Mouse (Mus musculus) lung, adult 10 weeks (tissue): Measurements from ENCODE around the gene Vhl. TPM values are rescaled to one million over a fixed set of nuclear protein-coding genes. Genes with fewer than 3 reads are reported as not detected.

Experiments
- polyA plus RNA-seq: library from polyadenylated mRNA; stranded (reverse); fragments of 350-450 nt; fragmentation: Illumina TruSeq; extraction: RNeasy Lipid Tissue Mini Kit (QIAGEN cat#74804); gene quantifications from one replicate; pipeline ENCODE4 v1.2.3, GENCODE M21; 2014; ENCODE audit warnings: low read depth, low replicate concordance; ENCODE audit not compliant: insufficient read depth

Gene Vhl
- polyA plus RNA-seq = 16.4 TPM

DNA sequence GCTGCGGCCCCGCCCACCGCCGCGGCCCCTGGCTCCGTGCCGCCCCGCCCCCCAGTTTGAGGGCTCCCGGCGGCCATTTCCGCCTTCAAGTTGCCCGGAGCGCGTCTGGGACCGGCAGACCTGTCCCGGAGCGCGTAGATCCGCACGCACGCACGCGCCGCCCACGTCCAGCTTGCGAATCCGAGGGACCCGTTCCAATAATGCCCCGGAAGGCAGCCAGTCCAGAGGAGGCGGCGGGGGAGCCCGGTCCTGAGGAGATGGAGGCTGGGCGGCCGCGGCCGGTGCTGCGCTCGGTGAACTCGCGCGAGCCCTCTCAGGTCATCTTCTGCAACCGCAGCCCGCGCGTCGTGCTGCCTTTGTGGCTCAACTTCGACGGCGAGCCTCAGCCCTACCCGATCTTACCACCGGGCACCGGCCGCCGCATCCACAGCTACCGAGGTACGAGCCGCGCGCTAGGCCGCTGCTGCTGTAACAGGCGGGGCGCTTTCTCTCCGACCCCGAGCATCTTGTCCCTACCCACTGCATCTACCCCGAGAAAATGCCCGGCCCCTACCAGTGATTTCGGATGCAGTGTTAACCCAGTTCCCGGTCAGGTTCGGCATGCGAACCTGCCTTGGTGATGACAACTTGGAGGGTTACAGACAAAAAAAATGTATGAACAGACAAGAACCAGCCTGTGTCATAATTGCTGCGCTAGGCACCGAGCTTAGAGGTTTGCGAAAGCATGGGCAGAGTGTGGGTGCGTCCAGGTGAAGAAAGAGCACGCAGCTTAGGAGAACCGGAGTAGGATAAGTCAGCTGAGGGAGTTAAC, at the start of gene Vhl:
TSS of gene Vhl (plus strand) at position 19 of the 811 bp plus-strand sequence.

DNA sequence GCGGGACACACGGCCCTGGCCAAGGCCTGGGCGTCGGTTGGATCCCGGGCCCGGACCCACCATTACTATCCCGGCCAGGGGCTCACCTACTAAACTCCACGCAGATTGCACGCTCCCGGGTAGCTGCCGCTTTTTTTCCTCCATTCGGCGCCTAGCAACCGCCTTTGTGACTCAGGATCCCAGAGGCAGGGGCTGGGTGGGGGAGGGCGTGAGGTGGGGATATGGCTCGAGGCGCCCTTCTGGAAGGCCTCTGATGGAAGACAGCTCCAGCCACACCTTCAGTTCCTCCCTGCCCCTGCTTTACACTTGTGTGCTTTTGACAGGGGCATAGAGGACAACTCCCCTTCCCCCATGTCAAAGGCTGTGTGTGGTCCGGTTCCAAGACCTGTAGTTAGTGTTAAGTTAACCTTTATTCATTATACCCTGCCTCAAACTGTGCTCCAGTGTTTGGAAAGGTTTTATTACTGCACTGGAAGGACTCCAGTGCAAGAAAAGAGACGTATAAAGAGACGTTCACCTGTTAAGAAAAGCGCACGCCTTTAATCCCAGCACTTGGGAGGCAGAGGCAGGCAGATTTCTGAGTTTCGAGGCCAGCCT, 23.1 kb upstream of the Vhl start, which contains the start of gene Fancd2os:
TSS of gene Fancd2os (minus strand) at position 173 of the 597 bp plus-strand sequence.

GRCm38 (mm10) chr6:113604432-113605223, 19.1 kb upstream of the Vhl start, which contains the start of gene Brk1:
Brk1 (plus strand) TSS chr6:113604772.

DNA sequence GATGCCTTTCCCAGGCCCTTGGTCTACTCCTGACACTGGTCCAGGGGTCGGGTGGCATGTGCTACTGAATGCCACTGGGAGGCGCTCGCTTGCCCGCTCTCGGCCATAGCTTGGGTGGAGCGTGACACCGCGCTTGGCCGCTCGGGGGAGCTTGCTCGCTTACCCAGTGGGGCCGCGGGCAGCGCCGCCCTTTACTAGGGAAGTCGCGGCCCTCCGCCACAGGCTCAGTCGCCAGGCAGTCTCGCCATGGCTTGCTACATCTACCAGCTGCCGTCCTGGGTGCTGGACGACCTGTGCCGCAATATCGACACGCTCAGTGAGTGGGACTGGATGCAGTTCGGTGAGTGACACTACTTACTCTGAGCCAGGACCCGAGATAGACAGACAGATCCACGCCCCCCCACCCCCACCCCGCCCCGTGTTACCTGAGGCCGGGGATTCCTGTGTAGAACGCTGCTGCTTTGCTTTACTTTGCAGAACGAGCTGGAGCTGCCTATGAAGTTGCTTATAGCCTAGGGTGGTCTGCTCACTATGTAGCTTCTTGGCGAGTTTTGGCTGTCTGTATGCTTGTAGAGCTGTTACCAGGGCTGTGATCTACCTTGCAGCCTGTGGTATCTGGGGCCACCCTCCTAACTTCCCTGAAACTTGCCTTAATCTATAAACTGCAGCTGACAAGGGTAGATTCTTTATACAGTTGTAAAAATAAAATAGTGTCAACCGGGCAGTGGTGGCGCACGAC, 14.7 kb downstream of the Vhl start, which contains the start of gene Irak2:
TSS of gene Irak2 (plus strand) at position 166 of the 739 bp plus-strand sequence.

Other genes starting within 250 kb of the Vhl start
- 24.5 TPM for gene Tada3, start 246.1 kb upstream of the Vhl start, polyA plus RNA-seq
- 168 TPM for gene Arpc4, start 245.8 kb upstream of the Vhl start, polyA plus RNA-seq
- gene Ttll3, start 234.7 kb upstream of the Vhl start, polyA plus RNA-seq = 6.7 TPM
- 9.6 TPM for gene Rpusd3, start 204.6 kb upstream of the Vhl start, polyA plus RNA-seq
- gene Cidec, start 188.2 kb upstream of the Vhl start, polyA plus RNA-seq = 63.1 TPM
- 38.2 TPM for gene Jagn1, start 181.4 kb upstream of the Vhl start, polyA plus RNA-seq
- gene Il17re, start 165.5 kb upstream of the Vhl start, polyA plus RNA-seq = 8.9 TPM
- gene Il17rc, start 152.5 kb upstream of the Vhl start, polyA plus RNA-seq = 27.3 TPM
- 27.6 TPM for gene Creld1, start 140.7 kb upstream of the Vhl start, polyA plus RNA-seq
- gene Prrt3, start 122.0 kb upstream of the Vhl start, polyA plus RNA-seq = not detected
- gene Emc3, start 92.3 kb upstream of the Vhl start, polyA plus RNA-seq = 62.9 TPM
- gene Fancd2, start 92.3 kb upstream of the Vhl start, polyA plus RNA-seq = 0.34 TPM
- not detected for gene Fancd2os, start 23.2 kb upstream of the Vhl start, polyA plus RNA-seq
- 208 TPM for gene Brk1, start 19.2 kb upstream of the Vhl start, polyA plus RNA-seq
- gene Irak2, start 14.5 kb downstream of the Vhl start, polyA plus RNA-seq = 28.6 TPM
- gene Tatdn2, start 73.1 kb downstream of the Vhl start, polyA plus RNA-seq = 19.1 TPM
- 5.0 TPM for gene Ghrl, start 95.9 kb downstream of the Vhl start, polyA plus RNA-seq
- gene Sec13, start 116.8 kb downstream of the Vhl start, polyA plus RNA-seq = 121 TPM